Mouse (Mus musculus): ENCODE results near the gene Tpst2.

The Tpst2 gene

GRCm38 (mm10) chr5:112276267-112276873 is at the start of gene Tpst2:
Gene Tpst2 (plus strand): TSS chr5:112276691.
- peak; percentile 95 for DNase-seq (ENCODE audit: low read depth, low spot score)

- DNase-seq (ENCODE audit: low read depth, low spot score) = no peak
Observed at GRCm38 (mm10) chr5:112227354-112227753, 49.1 kb upstream of the Tpst2 start.

- no peak for DNase-seq (ENCODE audit: low read depth, low spot score)
Observed at GRCm38 (mm10) chr5:112227898-112228239, 48.6 kb upstream of the Tpst2 start.

- no peak for DNase-seq (ENCODE audit: low read depth, low spot score)
Observed at GRCm38 (mm10) chr5:112228240-112229076, 48.0 kb upstream of the Tpst2 start.

GRCm38 (mm10) chr5:112235806-112236205 is 40.7 kb upstream of the Tpst2 start:
- no peak for DNase-seq (ENCODE audit: low read depth, low spot score)

DNA sequence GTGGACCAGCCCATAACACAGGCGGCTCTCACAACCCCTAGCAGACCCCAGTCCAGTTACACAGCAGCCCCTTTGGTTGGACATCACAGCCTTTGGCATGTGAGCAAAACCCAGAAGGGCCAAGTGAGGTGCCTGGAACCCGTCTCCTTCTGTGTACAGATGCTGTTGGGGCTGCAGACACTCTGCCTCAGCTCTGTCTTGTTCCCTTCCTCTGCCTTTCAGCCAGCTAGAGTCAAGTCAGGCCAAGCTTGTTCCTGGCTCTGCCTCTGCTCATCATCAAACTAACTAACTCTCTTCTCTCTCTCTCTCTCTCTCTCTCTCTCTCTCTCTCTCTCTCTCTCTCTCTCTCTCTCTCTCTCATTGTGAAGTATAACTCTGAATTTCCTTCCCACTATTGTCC is 39.9 kb upstream of the Tpst2 start:
- no peak for DNase-seq (ENCODE audit: low read depth, low spot score)

GRCm38 (mm10) chr5:112237439-112237838 is 39.1 kb upstream of the Tpst2 start:
- DNase-seq (ENCODE audit: low read depth, low spot score) = no peak

GRCm38 (mm10) chr5:112237866-112238570 is 38.5 kb upstream of the Tpst2 start:
- no peak for DNase-seq (ENCODE audit: low read depth, low spot score)

- DNase-seq (ENCODE audit: low read depth, low spot score) = no peak
Observed at GRCm38 (mm10) chr5:112238781-112239482, 37.6 kb upstream of the Tpst2 start.

DNA sequence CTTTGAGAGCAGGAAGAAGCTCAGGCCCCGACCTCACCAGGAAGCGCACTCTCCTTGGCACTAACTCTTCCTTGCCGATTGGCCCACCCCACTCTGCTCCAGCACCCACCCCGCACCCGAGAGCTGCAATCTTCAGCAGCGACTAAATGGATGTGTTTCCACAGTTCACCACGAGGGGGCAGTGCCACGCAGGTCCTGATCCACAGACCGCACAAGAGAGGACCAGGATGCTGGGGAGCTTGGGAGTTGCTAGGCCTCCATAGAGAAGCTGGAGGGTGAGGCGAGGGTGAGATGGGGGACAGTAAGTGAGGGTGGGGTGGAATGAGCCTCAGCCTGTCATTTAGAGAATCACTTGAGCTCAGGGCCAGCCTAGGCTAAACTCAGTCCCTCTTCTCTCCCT is 35.7 kb upstream of the Tpst2 start:
- DNase-seq (ENCODE audit: low read depth, low spot score) = peak; percentile 70

GRCm38 (mm10) chr5:112241849-112242248 is 34.6 kb upstream of the Tpst2 start:
- DNase-seq (ENCODE audit: low read depth, low spot score) = no peak

DNA sequence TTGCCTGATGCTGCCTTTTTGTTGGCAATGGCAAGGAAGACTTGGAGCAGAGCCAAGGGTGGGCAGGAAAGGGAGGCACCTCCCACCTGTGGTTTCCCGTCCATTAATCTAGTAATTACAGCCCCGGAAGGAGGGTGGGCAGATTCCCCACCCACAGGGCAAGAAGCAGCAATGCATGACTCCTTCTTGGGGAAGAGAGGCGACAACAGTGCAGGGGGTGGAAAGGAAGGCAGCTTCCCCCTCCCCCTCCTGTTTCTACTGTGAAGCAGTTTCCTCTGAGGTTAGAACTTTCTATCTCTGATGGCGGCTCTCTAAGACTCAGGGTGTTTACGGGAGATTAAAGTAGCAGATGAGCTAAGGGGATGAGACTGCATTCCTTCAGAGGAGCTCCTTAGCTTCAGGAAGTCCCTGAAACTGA is 34.1 kb upstream of the Tpst2 start:
- no peak for DNase-seq (ENCODE audit: low read depth, low spot score)

DNA sequence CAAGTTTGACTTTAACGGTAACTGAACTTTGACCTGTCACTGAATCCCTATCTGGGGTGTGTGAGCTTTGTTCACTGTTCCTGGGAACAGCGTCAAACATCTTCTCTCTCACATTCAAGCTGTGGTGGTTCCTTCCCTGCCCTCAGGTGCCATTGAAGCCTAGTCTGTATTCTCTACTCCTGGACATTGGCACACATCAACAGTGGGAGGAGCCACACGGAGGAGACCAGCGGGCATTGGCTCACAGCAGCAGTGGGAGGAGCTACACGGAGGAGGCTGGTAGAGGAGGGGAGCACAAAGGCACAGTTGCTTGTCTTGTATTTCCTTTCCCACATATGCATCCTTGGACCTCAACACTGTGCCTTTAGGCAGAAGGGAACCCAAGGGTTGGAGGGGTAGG is 33.5 kb upstream of the Tpst2 start:
- DNase-seq (ENCODE audit: low read depth, low spot score) = no peak

DNA sequence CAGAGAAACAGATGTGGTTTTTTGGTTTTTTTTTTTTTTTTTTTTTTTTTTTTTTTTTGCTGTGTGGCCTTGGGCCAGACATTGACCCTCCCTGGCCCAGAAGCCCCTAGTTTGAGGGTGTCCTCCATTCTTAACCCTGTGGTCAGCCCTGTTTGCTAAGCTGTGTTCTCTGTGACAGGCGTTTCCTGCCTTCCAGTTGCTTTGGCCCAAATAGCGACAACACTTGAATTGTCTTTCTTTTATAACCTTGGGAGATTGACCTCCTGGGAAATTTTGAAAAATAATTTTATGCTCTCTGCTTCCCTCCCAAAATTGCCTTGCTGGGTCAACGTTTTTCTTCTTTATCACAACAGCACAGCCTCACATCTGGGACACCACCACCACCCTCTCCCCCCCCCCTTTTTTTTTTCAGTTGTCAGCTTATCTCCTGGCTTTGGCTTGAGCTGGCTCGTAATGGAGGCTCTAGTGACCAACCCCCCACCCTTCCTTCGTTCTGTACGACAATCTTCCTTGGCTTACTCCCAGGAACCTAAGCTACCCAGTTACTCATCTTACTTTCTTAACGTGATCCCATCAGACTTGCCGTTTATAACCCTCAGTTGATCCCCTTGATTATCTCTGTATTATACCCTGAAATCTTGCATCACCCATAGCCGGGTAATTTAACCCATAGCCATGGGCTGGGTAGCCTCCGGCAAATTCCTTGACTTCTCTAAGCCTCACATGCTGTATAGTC is 32.8 kb upstream of the Tpst2 start:
- no peak for DNase-seq (ENCODE audit: low read depth, low spot score)

- DNase-seq (ENCODE audit: low read depth, low spot score) = no peak
Observed at GRCm38 (mm10) chr5:112244275-112244562, 32.3 kb upstream of the Tpst2 start.

- no peak for DNase-seq (ENCODE audit: low read depth, low spot score)
Observed at GRCm38 (mm10) chr5:112244890-112245615, 31.4 kb upstream of the Tpst2 start.

DNA sequence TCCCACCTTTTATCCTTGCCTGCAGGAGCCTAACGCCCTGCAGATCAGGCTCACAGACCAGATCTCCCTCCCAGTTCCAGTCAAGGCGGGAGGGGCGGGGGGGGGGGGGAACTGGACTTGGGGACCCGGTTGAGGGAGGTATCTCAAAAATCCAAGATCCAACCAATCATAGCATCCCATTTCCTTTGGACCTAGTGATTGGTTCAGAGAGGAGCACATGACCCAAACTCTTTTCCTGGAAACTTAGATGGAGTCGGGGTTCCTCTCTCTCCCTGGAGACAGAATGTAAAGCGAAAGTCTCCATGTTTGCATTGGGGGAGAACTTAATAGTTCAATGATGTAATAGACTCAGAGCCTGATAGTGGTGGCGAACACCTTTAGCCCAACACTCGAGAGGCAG is 29.1 kb upstream of the Tpst2 start:
- DNase-seq (ENCODE audit: low read depth, low spot score) = no peak

GRCm38 (mm10) chr5:112249106-112249505 is 27.4 kb upstream of the Tpst2 start:
- DNase-seq (ENCODE audit: low read depth, low spot score) = no peak

GRCm38 (mm10) chr5:112252400-112252799 is 24.1 kb upstream of the Tpst2 start, which contains the start of gene Cryba4:
Gene Cryba4 (minus strand): TSS chr5:112252518.
- DNase-seq (ENCODE audit: low read depth, low spot score) = no peak

GRCm38 (mm10) chr5:112253169-112253568 is 23.3 kb upstream of the Tpst2 start:
- no peak for DNase-seq (ENCODE audit: low read depth, low spot score)

- no peak for DNase-seq (ENCODE audit: low read depth, low spot score)
Observed at GRCm38 (mm10) chr5:112254282-112254806, 22.1 kb upstream of the Tpst2 start.

Measured in WW6 (cell line).